Mouse (Mus musculus): Measurements from ENCODE around the gene Bet1l. TPM values are rescaled to one million over a fixed set of nuclear protein-coding genes. Genes with fewer than 3 reads are reported as not detected.

Bet1l gene
- total and polyA plus RNA-seq, 3 experiments, result 13.1 to 24.3 (median 13.8) TPM

DNA sequence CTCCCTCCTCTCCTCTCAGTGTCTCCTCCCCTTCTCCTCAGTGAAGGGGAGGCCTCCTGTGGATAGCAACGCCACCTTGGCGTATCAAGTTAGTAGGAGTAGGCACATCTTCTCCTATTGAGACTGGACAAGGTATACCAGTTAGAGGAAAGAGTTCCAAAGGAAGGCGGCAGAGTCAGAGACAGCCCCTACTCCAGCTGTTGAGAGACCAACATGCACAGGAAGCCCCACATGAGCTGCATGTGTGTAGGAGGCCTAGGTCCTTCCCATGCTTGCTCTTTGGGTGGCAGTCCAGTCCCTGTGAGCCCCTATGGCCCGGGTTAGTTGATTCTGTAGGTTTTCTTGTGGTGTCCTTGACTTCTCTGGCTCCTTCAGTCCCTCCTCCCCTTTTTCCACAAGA is 24.0 kb downstream of the Bet1l start:
- in situ Hi-C loops (cut with MboI; ENCODE audit: low pct_ligation_motif_present, low pct_unique_long_range_greater_than_20kb, low sequenced_read_pairs), result loop anchor here (25.0 kb wide), 1 partner anchor 746 kb away; the partner anchor contains the start of genes Caly and Prap1
- no peaks in the 10 kb centered on the region for H3K9me3 ChIP-seq (replicated peaks; ENCODE audit: low read length)
- H3K4me2 ChIP-seq (ENCODE audit: insufficient read depth, low read depth, poor library complexity, severe bottlenecking), result no peak overlapping the region
- dilution Hi-C loops (cut with MboI; ENCODE audit: extremely low pct_ligation_motif_present, extremely low pct_unique_long_range_greater_than_20kb, low sequenced_read_pairs), result no loop called here
- H3K79me2 ChIP-seq (replicated peaks; ENCODE audit: control insufficient read depth, extremely low read depth, insufficient read depth, poor library complexity, severe bottlenecking), result no peaks in the 10 kb centered on the region
- DNase-seq (ENCODE audit: extremely low read depth), result no peak
- H3K4me1 ChIP-seq (ENCODE audit: control insufficient read depth in 1 of 2, insufficient read depth in 2 of 2), result no peaks in the 10 kb centered on the region
- no peaks in the 10 kb centered on the region for H3K36me3 ChIP-seq (replicated peaks in 1 of 2; ENCODE audit: control insufficient read depth in 1 of 2, insufficient read depth in 1 of 2, low read length in 1 of 2)
- H3K9ac ChIP-seq (ENCODE audit: insufficient read depth, low read depth), result no peak overlapping the region
- H3K4me3 ChIP-seq (replicated peaks in 1 of 3; ENCODE audit: low read depth in 2 of 3, low read length in 2 of 3, poor library complexity in 1 of 3), result no peak overlapping the region
- peaks cover 77% of the 10 kb centered on the region for H3K27me3 ChIP-seq (replicated peaks)
- TF ChIP-seq GABPA (IDR thresholded peaks at IDR 0.05; ENCODE audit: insufficient replicate concordance, low read depth, low read length), result no peak
- TF ChIP-seq ZMIZ1 (IDR thresholded peaks at IDR 0.05; ENCODE audit: low read depth, low read length), result no peak
- TF ChIP-seq UBTF (IDR thresholded peaks at IDR 0.05; ENCODE audit: low read depth, low read length), result no peak
- no peak for TF ChIP-seq ZNF384 (IDR thresholded peaks at IDR 0.05; ENCODE audit: low read depth, low read length)
- TF ChIP-seq PAX5 (IDR thresholded peaks at IDR 0.05; ENCODE audit: low read length), result no peak
- no peak for TF ChIP-seq USF1 (IDR thresholded peaks at IDR 0.05; ENCODE audit: low read depth, low read length)
- no peak for TF ChIP-seq MAFK (IDR thresholded peaks at IDR 0.05; ENCODE audit: insufficient replicate concordance, low read length)
- TF ChIP-seq POLR2A (IDR thresholded peaks at IDR 0.05; ENCODE audit: low read depth, low read length), result no peak
- TF ChIP-seq ETS1 (conservative IDR thresholded peaks at IDR 0.05; ENCODE audit: low read depth, low read length), result no peak
- TF ChIP-seq BHLHE40 (IDR thresholded peaks at IDR 0.05; ENCODE audit: low read depth, low read length), result no peak
- no peak for TF ChIP-seq KAT2A (IDR thresholded peaks at IDR 0.05; ENCODE audit: insufficient replicate concordance, low read length)
- no peak for TF ChIP-seq ZC3H11A (IDR thresholded peaks at IDR 0.05; ENCODE audit: low read depth, low read length)
- TF ChIP-seq E2F4 (IDR thresholded peaks at IDR 0.05; ENCODE audit: insufficient replicate concordance, low read depth, low read length), result no peak
- no peak for TF ChIP-seq CTCF (conservative IDR thresholded peaks at IDR 0.05 in 1 of 2, IDR thresholded peaks at IDR 0.05 in 1 of 2; ENCODE audit: low read depth in 2 of 2, low read length in 2 of 2)
- TF ChIP-seq SIN3A (IDR thresholded peaks at IDR 0.05; ENCODE audit: low read length), result no peak
- no peak for TF ChIP-seq JUN (IDR thresholded peaks at IDR 0.05; ENCODE audit: insufficient read depth, low read depth, low read length)
- no peak for TF ChIP-seq IRF4 (IDR thresholded peaks at IDR 0.05; ENCODE audit: low read depth, low read length)
- TF ChIP-seq JUND (conservative IDR thresholded peaks at IDR 0.05; ENCODE audit: low read depth, low read length), result no peak
- H3K27ac ChIP-seq (ENCODE audit: insufficient read depth, low read depth), result no peak overlapping the region

DNA sequence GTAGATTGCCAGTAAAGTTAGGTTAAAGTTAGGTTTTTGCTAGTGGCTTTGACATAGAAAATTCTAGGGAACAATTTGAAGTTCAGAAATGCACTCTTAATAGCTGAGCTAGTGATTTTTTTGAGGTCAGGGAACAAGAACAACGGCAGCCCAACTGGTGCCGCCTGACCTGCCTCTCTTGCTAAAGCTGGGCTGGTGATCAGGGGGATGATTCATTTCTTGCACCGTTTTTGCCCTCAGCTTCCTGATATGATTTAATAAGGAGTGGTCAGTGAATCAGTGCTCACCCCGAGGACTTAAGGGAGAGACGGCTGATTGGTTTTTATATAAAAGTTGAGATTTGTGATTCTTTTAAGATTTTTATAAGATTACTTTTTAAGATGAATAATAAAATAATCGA is 25.9 kb downstream of the Bet1l start:
- Histone ChIP-seq H3K4me1 (ENCODE audit: control insufficient read depth in 1 of 2, insufficient read depth in 2 of 2) (no peaks in the 10 kb centered on the region; a peak in 1 of 4 replicates), H3K4me2 (ENCODE audit: insufficient read depth, low read depth, poor library complexity, severe bottlenecking) (no peak overlapping the region), H3K27ac (ENCODE audit: insufficient read depth, low read depth) (no peak overlapping the region), H3K79me2 (replicated peaks; ENCODE audit: control insufficient read depth, extremely low read depth, insufficient read depth, poor library complexity, severe bottlenecking) (no peaks in the 10 kb centered on the region), H3K4me3 (replicated peaks in 1 of 3; ENCODE audit: low read depth in 2 of 3, low read length in 2 of 3, poor library complexity in 1 of 3) (no peak overlapping the region), H3K36me3 (replicated peaks in 1 of 2; ENCODE audit: control insufficient read depth in 1 of 2, insufficient read depth in 1 of 2, low read length in 1 of 2) (no peaks in the 10 kb centered on the region), H3K9me3 (replicated peaks; ENCODE audit: low read length) (no peaks in the 10 kb centered on the region), H3K9ac (ENCODE audit: insufficient read depth, low read depth) (no peak overlapping the region), H3K27me3 (replicated peaks) (peaks cover 75% of the 10 kb centered on the region)
- no peak for DNase-seq (ENCODE audit: extremely low read depth)
- dilution Hi-C loops (cut with MboI; ENCODE audit: extremely low pct_ligation_motif_present, extremely low pct_unique_long_range_greater_than_20kb, low sequenced_read_pairs), result no loop called here
- in situ Hi-C loops (cut with MboI; ENCODE audit: low pct_ligation_motif_present, low pct_unique_long_range_greater_than_20kb, low sequenced_read_pairs), result loop anchor here (25.0 kb wide), 1 partner anchor 744 kb away; the partner anchor contains the start of genes Caly and Prap1
- TF ChIP-seq NELFE (IDR thresholded peaks at IDR 0.05; ENCODE audit: low read depth, low read length), result no peak
- no peak for TF ChIP-seq BHLHE40 (IDR thresholded peaks at IDR 0.05; ENCODE audit: low read depth, low read length)
- no peak for TF ChIP-seq EP300 (IDR thresholded peaks at IDR 0.05; ENCODE audit: low read length)
- no peak for TF ChIP-seq GABPA (IDR thresholded peaks at IDR 0.05; ENCODE audit: insufficient replicate concordance, low read depth, low read length)
- TF ChIP-seq JUN (IDR thresholded peaks at IDR 0.05; ENCODE audit: insufficient read depth, low read depth, low read length), result no peak
- no peak for TF ChIP-seq RAD21 (IDR thresholded peaks at IDR 0.05; ENCODE audit: low read depth, low read length)

Measured in CH12.LX (cell line).